Mouse (Mus musculus) cerebellum, adult 2 months (tissue): Measurements from ENCODE around the gene Arhgap11a. TPM values are rescaled to one million over a fixed set of nuclear protein-coding genes. Genes with fewer than 3 reads are reported as not detected.

Experiments used
- DNase-seq, 2 experiments: peaks; one replicate each; pipeline ENCODE4 v3.0.0; 2021
- H3K27ac ChIP-seq: fragments of 200-500 bp; 2 replicates; pipeline ENCODE4 v1.5.1; 2012; ENCODE audit warnings: low read length, control low read depth, inconsistent platforms; ENCODE audit not compliant: insufficient read depth
- H3K27me3 ChIP-seq: fragments of 200-500 bp; 2 replicates; pipeline ENCODE4 v1.6.1; 2012; ENCODE audit warnings: inconsistent platforms, mild to moderate bottlenecking, low read length, moderate library complexity; ENCODE audit not compliant: control insufficient read depth, insufficient read depth
- H3K4me1 ChIP-seq: fragments of 200-500 bp; 2 replicates; pipeline ENCODE4 v1.6.1; 2011; ENCODE audit warnings: low read length; ENCODE audit not compliant: control insufficient read depth, insufficient read depth
- H3K4me3 ChIP-seq: fragments of 200-500 bp; replicated peaks from 2 replicates; pipeline ENCODE3; 2011; ENCODE audit warnings: mild to moderate bottlenecking, low read depth, low read length, control low read depth; ENCODE audit not compliant: insufficient read depth
- CTCF ChIP-seq: fragments of 200-500 bp; IDR thresholded peaks from 2 replicates; pipeline ENCODE4 v1.5.1; 2011; ENCODE audit warnings: low read depth, mild to moderate bottlenecking, control low read depth, low read length, moderate library complexity, borderline replicate concordance; ENCODE audit not compliant: insufficient read depth
- POLR2A ChIP-seq: fragments of 200-500 bp; IDR thresholded peaks from 2 replicates; pipeline ENCODE4 v1.6.1; 2011; ENCODE audit warnings: low read length, control low read depth, borderline replicate concordance; ENCODE audit not compliant: insufficient read depth
- WGBS: fragments of 180-500 bp; shearing (Covaris S2); methylation state at CpG from one replicate; pipeline ENCODE4 v1.1.7; 2018; 5-methylcytosine and 5-hydroxymethylcytosine counted together
- polyA plus RNA-seq: library from polyadenylated mRNA; depleted of rRNA; stranded (reverse); fragments of >200 nt; gene quantifications from 2 replicates; pipeline ENCODE4 v1.2.3, GENCODE M21; 2012; rRNA removed

The Arhgap11a gene
- polyA plus RNA-seq, 1 experiment, result 1.8 TPM

- TF ChIP-seq CTCF (no peak), POLR2A (no peak)
- Histone ChIP-seq H3K27ac (no peak overlapping the region), H3K4me1 (no peaks in the 10 kb centered on the region), H3K4me3 (no peak overlapping the region), H3K27me3 (no peaks in the 10 kb centered on the region)
- WGBS, result 21% methylated on average over 4 of the region's 4 CpGs
- DNase-seq, result no peak
These were observed 60.6 kb downstream of the Arhgap11a start for GRCm38 (mm10) chr2:113787882-113788281.

- no peak for TF ChIP-seq CTCF
- TF ChIP-seq POLR2A, result no peak
- no peak overlapping the region for H3K27ac ChIP-seq
- H3K4me3 ChIP-seq, result no peak overlapping the region
- WGBS, result 89% methylated on average over 3 of the region's 3 CpGs
- no peaks in the 10 kb centered on the region for H3K27me3 ChIP-seq
- no peaks in the 10 kb centered on the region for H3K4me1 ChIP-seq
- DNase-seq, result no peak
These were observed 63.6 kb downstream of the Arhgap11a start for GRCm38 (mm10) chr2:113784851-113785250.

- TF ChIP-seq CTCF, result no peak
- no peak for TF ChIP-seq POLR2A
- H3K4me3 ChIP-seq, result no peak overlapping the region
- DNase-seq, result no peak
- no peaks in the 10 kb centered on the region for H3K27me3 ChIP-seq
- H3K27ac ChIP-seq, result no peak overlapping the region
- H3K4me1 ChIP-seq, result no peaks in the 10 kb centered on the region
- 56% methylated on average over 4 of the region's 4 CpGs for WGBS
These were observed 66.9 kb downstream of the Arhgap11a start for GRCm38 (mm10) chr2:113781521-113781920.

Other genes starting within 250 kb of the Arhgap11a start
- gene Grem1, start 90.0 kb downstream of the Arhgap11a start, polyA plus RNA-seq, result 1.4 and 1.5 TPM in 2 replicates
- gene Scg5, start 19.5 kb downstream of the Arhgap11a start, polyA plus RNA-seq, result 331 and 341 TPM in 2 replicates
- gene Gjd2, start 165.0 kb upstream of the Arhgap11a start, polyA plus RNA-seq, result 12.3 and 12.8 TPM in 2 replicates
- not detected in 2 replicates for gene Actc1, start 204.9 kb upstream of the Arhgap11a start, polyA plus RNA-seq